ENCODE assay signal across 8 mouse cellular contexts in the genomic region with DNA sequence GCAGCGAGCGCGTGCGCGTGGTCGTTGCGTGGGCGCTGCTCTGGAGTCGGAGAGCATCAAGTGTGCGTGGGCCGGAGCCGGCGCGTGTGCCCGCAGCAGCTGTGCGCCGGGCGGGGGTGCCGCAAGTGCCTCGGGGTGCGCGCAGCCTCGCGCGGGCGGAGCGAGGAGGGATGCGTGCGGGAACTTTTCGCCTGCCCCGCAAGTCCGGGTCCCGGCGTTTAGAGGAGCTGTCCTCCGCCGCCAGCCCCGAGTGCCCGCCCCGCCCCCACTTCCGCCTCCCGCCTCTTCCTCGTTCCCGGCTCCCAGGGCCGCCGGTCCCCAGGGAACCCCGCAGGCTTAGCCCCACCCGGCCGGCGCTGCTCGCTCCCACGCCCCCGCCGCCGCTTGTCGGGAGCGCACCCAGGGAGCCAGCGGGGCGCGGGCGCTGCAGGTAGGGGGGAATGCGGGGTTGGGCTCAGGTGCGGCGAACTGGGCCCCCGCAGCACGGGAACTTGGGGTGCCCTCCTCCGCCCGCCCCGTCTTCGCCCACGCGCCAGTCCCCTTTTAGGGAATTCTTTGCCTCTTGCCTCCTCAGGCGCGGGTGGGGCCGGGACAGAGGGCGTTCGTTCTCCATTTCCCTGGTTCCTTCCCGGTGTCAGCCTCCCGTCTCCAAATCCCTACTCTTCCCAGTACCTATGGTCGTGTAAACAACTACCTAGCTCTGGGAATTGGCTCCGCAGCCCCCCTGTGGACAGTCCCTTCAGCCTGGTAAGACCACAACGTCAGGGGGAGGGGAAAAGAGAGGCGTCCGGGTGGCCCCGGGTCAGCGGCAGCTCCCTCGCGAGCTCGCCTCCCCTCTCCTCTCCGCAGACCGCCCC. TPM values are rescaled to one million over a fixed set of nuclear protein-coding genes. Genes with fewer than 3 reads are reported as not detected.
DNase-seq lines count a peak whose midpoint lies in the region; ATAC-seq lines count a peak whose summit lies in the region.

No protein-coding gene starts in this region.

- peak; percentile 63 for ATAC-seq in forebrain, embryonic 14.5 days
- ATAC-seq in liver, embryonic 15.5 days (ENCODE audit: insufficient read depth): peak; percentile 40
- peak; percentile 31; the same call in 1 of the 2 replicates for ATAC-seq in neural tube, embryonic 11.5 days (ENCODE audit: insufficient read depth, low FRiP score, low TSS enrichment)
- ATAC-seq in monocyte, adult 5-6 weeks (replicated peaks; ENCODE audit: insufficient number of reproducible peaks, low FRiP score, low TSS enrichment, poor library complexity, severe bottlenecking): no peak

- DNase-seq in ES-CJ7 (ENCODE audit: low read depth, low spot score): peak; percentile 29
- peak; percentile 95 for DNase-seq in brain, adult 2 months (ENCODE audit: low read depth, low spot score)
- DNase-seq in forebrain, embryonic 14.5 days (ENCODE audit: low spot score): peak; percentile 52
- peak; percentile 78 to 87 for DNase-seq in heart, postnatal 14 days
- DNase-seq in layer of hippocampus, adult 11-12 months (ENCODE audit: low spot score): peak; percentile 83
- peak; percentile 41 for DNase-seq in neural tube, embryonic 11.5 days (ENCODE audit: low spot score)

- intact Hi-C loops in heart, postnatal 14 days (cut with DNase I): no loop called here

- H3K36me3 ChIP-seq in forebrain, embryonic 14.5 days (ENCODE audit: control insufficient read depth, insufficient read depth, low read length): peaks cover 8% of the 10 kb centered on the region
- H3K36me3 ChIP-seq in liver, embryonic 15.5 days (replicated peaks): no peaks in the 10 kb centered on the region; the same call in 1 of the 2 replicates
- H3K36me3 ChIP-seq in neural tube, embryonic 11.5 days (ENCODE audit: control insufficient read depth, insufficient read depth, low read length): no peaks in the 10 kb centered on the region

- H3K27ac ChIP-seq in forebrain, embryonic 14.5 days (ENCODE audit: low read depth, low read length): no peak overlapping the region
- H3K27ac ChIP-seq in liver, embryonic 15.5 days (replicated peaks): no peak overlapping the region
- no peak overlapping the region for H3K27ac ChIP-seq in neural tube, embryonic 11.5 days (ENCODE audit: low read depth, low read length)

- peaks cover 26% of the 10 kb centered on the region for H3K27me3 ChIP-seq in forebrain, embryonic 14.5 days (replicated peaks; ENCODE audit: control insufficient read depth, insufficient read depth, low read length)
- peaks cover 50% of the 10 kb centered on the region for H3K27me3 ChIP-seq in liver, embryonic 15.5 days
- peaks cover 29% of the 10 kb centered on the region for H3K27me3 ChIP-seq in neural tube, embryonic 11.5 days (ENCODE audit: control insufficient read depth, insufficient read depth, low read length)

- H3K9ac ChIP-seq in forebrain, embryonic 14.5 days (ENCODE audit: low read length): peak overlapping the region; percentile 71
- no peak overlapping the region for H3K9ac ChIP-seq in liver, embryonic 15.5 days
- peak overlapping the region; percentile 61 for H3K9ac ChIP-seq in neural tube, embryonic 11.5 days (ENCODE audit: low read length)

- peak overlapping the region; percentile 99 for H3K4me2 ChIP-seq in forebrain, embryonic 14.5 days (ENCODE audit: low read length)
- peak overlapping the region; percentile 72 for H3K4me2 ChIP-seq in liver, embryonic 15.5 days
- peak overlapping the region; percentile 100 for H3K4me2 ChIP-seq in neural tube, embryonic 11.5 days (ENCODE audit: low read depth)

- H3K4me3 ChIP-seq in forebrain, embryonic 14.5 days (ENCODE audit: low read depth, low read length): peak overlapping the region; percentile 65
- peak overlapping the region; percentile 59 for H3K4me3 ChIP-seq in liver, embryonic 15.5 days (replicated peaks)
- peak overlapping the region; percentile 73 for H3K4me3 ChIP-seq in neural tube, embryonic 11.5 days (ENCODE audit: low read depth, low read length)

- WGBS in forebrain, embryonic 14.5 days: under 1% methylated on average over 62 of the region's 90 CpGs
- WGBS in liver, embryonic 15.5 days (ENCODE audit: insufficient replicate concordance): under 1% methylated on average over 86 of the region's 90 CpGs
- WGBS in neural tube, embryonic 11.5 days: under 1% methylated on average over 70 of the region's 90 CpGs

- no peaks in the 10 kb centered on the region for H3K9me3 ChIP-seq in forebrain, embryonic 14.5 days (replicated peaks; ENCODE audit: control insufficient read depth, low read length)
- no peaks in the 10 kb centered on the region for H3K9me3 ChIP-seq in liver, embryonic 15.5 days (replicated peaks)
- H3K9me3 ChIP-seq in neural tube, embryonic 11.5 days (ENCODE audit: control insufficient read depth, low read length): no peaks in the 10 kb centered on the region

- H3K4me1 ChIP-seq in forebrain, embryonic 14.5 days (ENCODE audit: control insufficient read depth, insufficient read depth, low read length): peaks cover 8% of the 10 kb centered on the region
- H3K4me1 ChIP-seq in liver, embryonic 15.5 days (replicated peaks): peaks cover 5% of the 10 kb centered on the region; the same call in 1 of the 2 replicates
- H3K4me1 ChIP-seq in neural tube, embryonic 11.5 days (ENCODE audit: control insufficient read depth, insufficient read depth, low read length): peaks cover 10% of the 10 kb centered on the region; the same call in 1 of the 2 replicates

RNA-seq across cellular contexts. Expression of a gene that starts 0.6 kb away (rescaled TPM):
- polyA plus RNA-seq in forebrain, embryonic 14.5 days (2014; fragmentation: Nextera tagmentation; extraction: Ambion mirVana): 3.5 and 4.9 TPM in 2 replicates
- total RNA-seq in heart, postnatal 14 days (2021): 10 to 100 TPM; 17.9 to 19.0 TPM
- polyA plus RNA-seq in liver, embryonic 15.5 days (2015; fragmentation: Nextera tagmentation; extraction: Ambion mirVana): 2.2 and 6.2 TPM in 2 replicates
- 3.5 and 4.5 TPM in 2 replicates for polyA plus RNA-seq in neural tube, embryonic 11.5 days (2014; fragmentation: Nextera tagmentation; extraction: Ambion mirVana)
- total RNA-seq in monocyte, adult 5-6 weeks (2017): 3.1 to 12.6 TPM (median 7.4 TPM) in 3 replicates

RNA-seq across cellular contexts. Expression of a gene that starts 10.8 kb away (rescaled TPM):
- polyA plus RNA-seq in forebrain, embryonic 14.5 days (2014; fragmentation: Nextera tagmentation; extraction: Ambion mirVana): 66.8 and 72.2 TPM in 2 replicates
- 10 to 100 TPM; 43.1 to 45.9 TPM for total RNA-seq in heart, postnatal 14 days (2021)
- 23.6 and 25.9 TPM in 2 replicates for polyA plus RNA-seq in liver, embryonic 15.5 days (2015; fragmentation: Nextera tagmentation; extraction: Ambion mirVana)
- 55.0 and 57.4 TPM in 2 replicates for polyA plus RNA-seq in neural tube, embryonic 11.5 days (2014; fragmentation: Nextera tagmentation; extraction: Ambion mirVana)
- total RNA-seq in monocyte, adult 5-6 weeks (2017): 12.6 to 37.4 TPM (median 13.3 TPM) in 3 replicates

RNA-seq across cellular contexts. Expression of a gene that starts 13.0 kb away (rescaled TPM):
- not detected in 2 replicates for polyA plus RNA-seq in forebrain, embryonic 14.5 days (2014; fragmentation: Nextera tagmentation; extraction: Ambion mirVana)
- not detected for total RNA-seq in heart, postnatal 14 days (2021)
- not detected in 2 replicates for polyA plus RNA-seq in liver, embryonic 15.5 days (2015; fragmentation: Nextera tagmentation; extraction: Ambion mirVana)
- not detected in 2 replicates for polyA plus RNA-seq in neural tube, embryonic 11.5 days (2014; fragmentation: Nextera tagmentation; extraction: Ambion mirVana)
- 0.68 TPM in 1 of 3 replicates, not detected in the others for total RNA-seq in monocyte, adult 5-6 weeks (2017)

RNA-seq across cellular contexts. Expression of a gene that starts 25.7 kb away (rescaled TPM):
- polyA plus RNA-seq in forebrain, embryonic 14.5 days (2014; fragmentation: Nextera tagmentation; extraction: Ambion mirVana): 6.2 and 8.9 TPM in 2 replicates
- 1 to 10 TPM; 3.0 to 5.3 TPM for total RNA-seq in heart, postnatal 14 days (2021)
- polyA plus RNA-seq in liver, embryonic 15.5 days (2015; fragmentation: Nextera tagmentation; extraction: Ambion mirVana): 5.0 TPM in 1 of 2 replicates, not detected in the other
- 4.9 and 6.4 TPM in 2 replicates for polyA plus RNA-seq in neural tube, embryonic 11.5 days (2014; fragmentation: Nextera tagmentation; extraction: Ambion mirVana)
- 4.9 TPM in 1 of 3 replicates, not detected in the others for total RNA-seq in monocyte, adult 5-6 weeks (2017)

RNA-seq across cellular contexts. Expression of a gene that starts 29.7 kb away (rescaled TPM):
- polyA plus RNA-seq in forebrain, embryonic 14.5 days (2014; fragmentation: Nextera tagmentation; extraction: Ambion mirVana): 76.3 and 86.6 TPM in 2 replicates
- 10 to 100 TPM; 21.2 to 21.9 TPM for total RNA-seq in heart, postnatal 14 days (2021)
- 27.1 and 29.7 TPM in 2 replicates for polyA plus RNA-seq in liver, embryonic 15.5 days (2015; fragmentation: Nextera tagmentation; extraction: Ambion mirVana)
- 64.2 and 64.4 TPM in 2 replicates for polyA plus RNA-seq in neural tube, embryonic 11.5 days (2014; fragmentation: Nextera tagmentation; extraction: Ambion mirVana)
- total RNA-seq in monocyte, adult 5-6 weeks (2017): 17.0 to 30.1 TPM (median 24.9 TPM) in 3 replicates

Comparison
In these comparisons a context has a peak if more than half of its experiments do, and no peak if none do; other contexts are left out.
1. DNase-seq: peak in every context shown above with its lines; median percentile 95 in brain, adult 2 months; 83 in layer of hippocampus, adult 11-12 months; 82 in heart, postnatal 14 days; 52 in forebrain, embryonic 14.5 days; 41 in neural tube, embryonic 11.5 days; 29 in ES-CJ7.